Mouse (Mus musculus): ENCODE data around the gene Gm14419.
"Not testable (repeated sequence)": the region's sequence is repeated elsewhere in the genome, so short reads cannot be mapped to it uniquely, and the experiment has no call there.

Gm14419 gene

GRCm38 (mm10) chr2:177000656-177001055 is at the start of gene Gm14419:
Gene Gm14419 (plus strand): TSS chr2:177000956.
- not testable (repeated sequence) for DNase-seq (ENCODE audit: inconsistent age in 2 of 2, low spot score in 1 of 2)

Measured in adrenal gland, adult (tissue).